Mouse (Mus musculus) midbrain, embryonic 12.5 days (tissue): ENCODE data around the gene Ank3. TPM values are rescaled to one million over a fixed set of nuclear protein-coding genes. Genes with fewer than 3 reads are reported as not detected.

Source experiments
- ATAC-seq: fragments of 200-750 bp; cut with Nextera tagmentation; 2 replicates; pipeline ENCODE4 v1.8.0; 2017; ENCODE audit warnings: low read depth, moderate TSS enrichment, moderate library complexity; ENCODE audit not compliant: low FRiP score
- H3K27ac ChIP-seq: fragments of 300-500 bp; sonication (generic); replicated peaks from 2 replicates; pipeline ENCODE4 v1.5.1; 2016; ENCODE audit warnings: mild to moderate bottlenecking
- H3K27me3 ChIP-seq: fragments of 300-500 bp; sonication (generic); 2 replicates; pipeline ENCODE4 v1.6.1; 2016; ENCODE audit warnings: mild to moderate bottlenecking
- H3K36me3 ChIP-seq: fragments of 300-500 bp; sonication (generic); 2 replicates; pipeline ENCODE4 v1.6.1; 2016
- H3K4me1 ChIP-seq: fragments of 300-500 bp; sonication (generic); 2 replicates; pipeline ENCODE4 v1.6.1; 2016
- H3K4me2 ChIP-seq: fragments of 300-500 bp; sonication (generic); replicated peaks from 2 replicates; pipeline ENCODE4 v1.6.1; 2016; ENCODE audit warnings: mild to moderate bottlenecking, moderate library complexity
- H3K4me3 ChIP-seq: fragments of 300-500 bp; sonication (generic); 2 replicates; pipeline ENCODE4 v1.5.1; 2016; ENCODE audit warnings: mild to moderate bottlenecking
- H3K9ac ChIP-seq: fragments of 300-500 bp; sonication (generic); replicated peaks from 2 replicates; pipeline ENCODE4 v1.6.1; 2016; ENCODE audit warnings: mild to moderate bottlenecking, moderate library complexity
- H3K9me3 ChIP-seq: fragments of 300-500 bp; sonication (generic); 2 replicates; pipeline ENCODE4 v1.6.1; 2016; ENCODE audit warnings: mild to moderate bottlenecking
- WGBS: fragments of 180-500 bp; shearing (Covaris S2); methylation state at CpG from one replicate; pipeline ENCODE4 v1.1.7; 2016; 5-methylcytosine and 5-hydroxymethylcytosine counted together
- polyA plus RNA-seq: library from polyadenylated mRNA; unstranded; fragments of >200 nt; fragmentation: Nextera tagmentation; extraction: Ambion mirVana; gene quantifications from 2 replicates; pipeline ENCODE4 v1.2.1, GENCODE M21; 2016

Gene Ank3
- polyA plus RNA-seq, 1 experiment from 2014 or later, result 86.9 TPM

DNA sequence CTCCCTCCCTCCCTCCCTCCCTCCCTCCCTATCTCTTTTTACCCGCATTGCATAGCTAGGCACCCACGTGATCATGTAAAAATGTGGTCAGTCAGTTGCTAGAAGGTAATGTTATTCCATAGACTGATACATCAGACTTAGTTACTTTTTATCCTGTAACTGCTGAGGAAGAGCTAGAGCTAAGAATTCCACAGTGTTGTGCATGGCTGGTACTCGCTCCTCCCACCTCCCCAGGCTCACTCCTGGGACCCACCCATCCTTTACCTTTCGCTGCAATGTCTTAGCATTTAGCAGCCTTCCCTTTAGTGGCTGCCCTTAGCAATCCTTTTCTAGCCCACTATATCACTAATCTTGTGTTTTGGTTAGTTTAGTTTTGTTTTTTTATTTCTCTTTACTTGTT is 569.4 kb downstream of the Ank3 start:
- Histone ChIP-seq H3K9ac (no peak overlapping the region), H3K27me3 (no peaks in the 10 kb centered on the region), H3K36me3 (0 out of 2 replicates have a peak, but pooled peaks cover 15% of the 10 kb centered on the region), H3K27ac (no peak overlapping the region), H3K4me3 (no peak overlapping the region), H3K4me1 (no peaks in the 10 kb centered on the region), H3K4me2 (no peak overlapping the region), H3K9me3 (no peaks in the 10 kb centered on the region)
- no peak for ATAC-seq
- WGBS, result 84% methylated on average over 3 of the region's 4 CpGs

DNA sequence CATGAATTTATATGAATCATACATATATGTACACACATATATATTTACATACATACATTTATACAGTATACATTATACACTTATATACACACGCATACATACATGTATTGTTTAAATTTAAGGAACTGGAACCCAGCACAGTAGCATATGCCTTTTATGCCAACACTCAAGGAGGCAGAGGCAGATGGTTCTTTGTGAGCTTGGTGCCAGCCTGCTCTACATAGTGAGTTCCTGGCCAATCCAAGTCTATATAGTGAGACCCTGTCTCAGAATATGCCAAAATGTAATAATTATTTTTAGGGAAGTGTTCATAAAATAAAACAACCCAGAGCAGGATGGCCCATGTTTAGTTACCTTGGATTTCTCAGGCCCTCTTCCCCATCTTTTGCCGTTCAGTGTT is 581.1 kb downstream of the Ank3 start:
- H3K9ac ChIP-seq, result no peak overlapping the region
- H3K36me3 ChIP-seq, result peaks cover 71% of the 10 kb centered on the region
- no peaks in the 10 kb centered on the region for H3K9me3 ChIP-seq
- H3K4me3 ChIP-seq, result no peak overlapping the region
- WGBS, result 93% methylated on average over 2 of the region's 2 CpGs
- ATAC-seq, result no peak
- no peaks in the 10 kb centered on the region for H3K4me1 ChIP-seq
- H3K27ac ChIP-seq, result no peak overlapping the region
- no peaks in the 10 kb centered on the region for H3K27me3 ChIP-seq
- no peak overlapping the region for H3K4me2 ChIP-seq

DNA sequence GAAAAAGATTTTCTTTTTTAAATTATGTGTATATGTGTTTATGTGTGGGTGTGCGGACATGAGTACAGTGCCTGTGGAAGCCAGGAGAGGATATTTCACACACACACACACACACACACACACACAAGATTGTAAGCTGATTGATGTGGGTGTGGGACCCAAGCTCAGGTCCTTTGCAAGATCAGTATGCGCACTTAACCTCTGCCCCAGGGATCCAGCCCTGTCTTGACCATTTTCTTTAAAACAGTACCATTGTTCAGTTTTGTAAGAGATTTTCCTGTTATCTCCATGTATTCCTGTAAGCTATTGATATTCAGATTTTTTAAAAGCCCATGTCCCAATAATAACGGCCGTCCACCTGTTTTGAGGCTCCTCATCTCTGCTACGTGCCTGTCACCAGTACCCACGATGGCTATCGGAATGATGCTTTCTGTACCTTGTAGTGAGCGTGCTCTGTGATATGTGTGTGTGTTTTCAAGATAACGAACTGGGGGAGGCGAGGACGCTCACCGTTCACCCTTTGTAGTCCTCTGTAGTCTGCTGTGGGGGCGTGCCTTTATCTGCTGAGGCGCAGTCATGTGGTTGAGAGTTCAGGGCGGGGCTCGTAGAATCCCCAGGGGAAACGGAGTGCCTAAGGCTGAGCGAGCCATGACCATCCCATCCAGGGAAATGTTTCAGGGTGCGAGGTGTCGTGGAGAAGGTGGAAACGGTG is 583.0 kb downstream of the Ank3 start:
- 74% methylated on average over 21 of the region's 21 CpGs for WGBS
- no peaks in the 10 kb centered on the region for H3K9me3 ChIP-seq
- no peak overlapping the region for H3K27ac ChIP-seq
- peaks cover 58% of the 10 kb centered on the region for H3K36me3 ChIP-seq
- no peak overlapping the region for H3K4me2 ChIP-seq
- H3K27me3 ChIP-seq, result no peaks in the 10 kb centered on the region
- no peak overlapping the region for H3K9ac ChIP-seq
- H3K4me3 ChIP-seq, result no peak overlapping the region
- no peaks in the 10 kb centered on the region for H3K4me1 ChIP-seq
- ATAC-seq, result no peak

DNA sequence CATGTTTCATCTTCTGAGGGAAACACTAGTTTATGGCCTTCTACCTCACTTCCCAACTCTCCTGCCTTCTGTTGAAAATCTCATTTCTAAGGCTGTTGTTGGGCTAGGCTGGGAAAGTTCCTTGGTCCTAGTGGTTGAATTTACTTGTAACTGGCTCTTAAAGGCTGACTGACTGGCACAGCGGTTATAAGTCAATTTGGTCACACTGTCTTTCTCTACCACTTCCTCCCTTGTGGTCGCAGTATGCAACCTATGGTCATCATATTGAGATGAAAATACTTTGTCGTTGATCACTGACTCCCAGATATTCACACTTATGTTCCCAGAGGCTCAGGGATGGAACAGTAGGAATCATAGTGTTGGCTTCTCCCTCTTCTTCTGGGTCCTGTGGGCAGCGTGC is 584.1 kb downstream of the Ank3 start:
- Histone ChIP-seq H3K4me2 (no peak overlapping the region), H3K27me3 (no peaks in the 10 kb centered on the region), H3K9me3 (no peaks in the 10 kb centered on the region), H3K9ac (no peak overlapping the region), H3K4me1 (no peaks in the 10 kb centered on the region), H3K36me3 (peaks cover 59% of the 10 kb centered on the region), H3K27ac (no peak overlapping the region), H3K4me3 (no peak overlapping the region)
- 92% methylated on average over 4 of the region's 4 CpGs for WGBS
- no peak for ATAC-seq

- Histone ChIP-seq H3K9ac (no peak overlapping the region), H3K27me3 (no peaks in the 10 kb centered on the region), H3K27ac (no peak overlapping the region), H3K36me3 (peaks cover 83% of the 10 kb centered on the region), H3K9me3 (peaks cover 30% of the 10 kb centered on the region), H3K4me2 (no peak overlapping the region), H3K4me1 (no peaks in the 10 kb centered on the region), H3K4me3 (no peak overlapping the region)
- WGBS, result 96% methylated on average over 11 of the region's 11 CpGs
- no peak for ATAC-seq
Observed at GRCm38 (mm10) chr10:69987496-69987895, 588.9 kb downstream of the Ank3 start.

GRCm38 (mm10) chr10:69997082-69997481 is 598.5 kb downstream of the Ank3 start:
- no peaks in the 10 kb centered on the region for H3K27me3 ChIP-seq
- H3K9ac ChIP-seq, result no peak overlapping the region
- H3K4me1 ChIP-seq, result no peaks in the 10 kb centered on the region
- no peak overlapping the region for H3K27ac ChIP-seq
- H3K4me3 ChIP-seq, result no peak overlapping the region
- ATAC-seq, result no peak
- peaks cover 10% of the 10 kb centered on the region; the same call in 1 of the 2 replicates for H3K9me3 ChIP-seq
- WGBS, result 90% methylated on average over 8 of the region's 8 CpGs
- no peak overlapping the region for H3K4me2 ChIP-seq
- H3K36me3 ChIP-seq, result peaks cover 64% of the 10 kb centered on the region

DNA sequence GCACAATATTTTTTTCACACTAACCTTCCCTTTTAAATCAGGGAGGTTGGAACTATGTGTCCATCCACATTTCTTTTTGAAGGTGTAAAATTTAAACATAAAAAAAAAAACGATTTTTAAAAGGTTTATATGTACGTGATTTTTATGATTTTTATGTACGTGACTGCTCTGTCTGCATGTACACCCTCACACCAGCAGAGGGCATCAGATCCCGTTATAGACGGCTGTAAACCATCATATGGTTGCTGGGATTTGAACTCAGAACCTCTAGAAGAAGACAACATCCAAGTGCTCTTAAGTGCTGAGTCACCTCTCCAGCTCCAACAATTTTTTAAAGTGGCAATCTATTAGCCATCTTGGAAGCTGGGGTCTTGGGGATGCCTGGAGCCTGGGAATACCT is 605.5 kb downstream of the Ank3 start:
- H3K27me3 ChIP-seq, result no peaks in the 10 kb centered on the region
- no peaks in the 10 kb centered on the region for H3K9me3 ChIP-seq
- no peak overlapping the region for H3K4me3 ChIP-seq
- peaks cover 56% of the 10 kb centered on the region for H3K36me3 ChIP-seq
- H3K9ac ChIP-seq, result no peak overlapping the region
- H3K27ac ChIP-seq, result no peak overlapping the region
- WGBS, result 92% methylated on average over 5 of the region's 5 CpGs
- no peak overlapping the region for H3K4me2 ChIP-seq
- no peak for ATAC-seq
- H3K4me1 ChIP-seq, result no peaks in the 10 kb centered on the region

DNA sequence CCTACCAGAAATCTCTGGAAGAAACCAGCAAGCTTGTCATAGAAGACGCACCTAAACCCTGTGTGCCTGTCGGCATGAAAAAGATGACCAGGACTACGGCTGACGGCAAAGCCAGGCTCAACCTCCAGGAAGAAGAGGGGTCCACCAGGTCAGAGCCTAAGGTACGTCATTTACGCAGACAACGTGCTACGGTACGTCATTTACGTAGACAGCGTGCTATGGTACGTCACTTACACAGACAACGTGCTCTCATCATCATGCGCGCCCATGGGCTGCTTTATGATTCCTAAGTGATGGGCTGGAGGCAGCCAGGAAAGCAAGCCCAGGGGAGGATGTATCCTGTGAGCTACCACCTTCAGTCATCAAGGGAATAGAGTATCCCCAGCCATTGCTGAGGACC is 606.3 kb downstream of the Ank3 start:
- no peak for ATAC-seq
- H3K9me3 ChIP-seq, result no peaks in the 10 kb centered on the region
- no peak overlapping the region for H3K27ac ChIP-seq
- WGBS, result 96% methylated on average over 15 of the region's 15 CpGs
- no peak overlapping the region for H3K4me2 ChIP-seq
- H3K36me3 ChIP-seq, result peaks cover 49% of the 10 kb centered on the region
- no peaks in the 10 kb centered on the region for H3K27me3 ChIP-seq
- H3K4me1 ChIP-seq, result no peaks in the 10 kb centered on the region
- H3K4me3 ChIP-seq, result no peak overlapping the region
- H3K9ac ChIP-seq, result no peak overlapping the region

GRCm38 (mm10) chr10:70006380-70006779 is 607.8 kb downstream of the Ank3 start:
- peaks cover 37% of the 10 kb centered on the region for H3K36me3 ChIP-seq

GRCm38 (mm10) chr10:70011738-70012137 is 613.2 kb downstream of the Ank3 start:
- WGBS, result 79% methylated on average over 5 of the region's 5 CpGs
- H3K36me3 ChIP-seq, result peaks cover 27% of the 10 kb centered on the region

More at GRCm38 (mm10) chr10:70006380-70006779, 607.8 kb downstream of the Ank3 start:
- WGBS, result 73% methylated on average over 9 of the region's 9 CpGs
- H3K4me3 ChIP-seq, result no peak overlapping the region
- no peaks in the 10 kb centered on the region for H3K9me3 ChIP-seq
- H3K27me3 ChIP-seq, result no peaks in the 10 kb centered on the region
- H3K4me2 ChIP-seq, result no peak overlapping the region
- H3K27ac ChIP-seq, result no peak overlapping the region; the same call in 1 of the 2 replicates
- H3K9ac ChIP-seq, result no peak overlapping the region
- H3K4me1 ChIP-seq, result no peaks in the 10 kb centered on the region
- no peak for ATAC-seq

GRCm38 (mm10) chr10:70013931-70014330 is 615.4 kb downstream of the Ank3 start:
- WGBS, result 93% methylated on average over 13 of the region's 13 CpGs
- H3K36me3 ChIP-seq, result peaks cover 32% of the 10 kb centered on the region

More at GRCm38 (mm10) chr10:70011738-70012137, 613.2 kb downstream of the Ank3 start:
- H3K4me1 ChIP-seq, result no peaks in the 10 kb centered on the region
- no peaks in the 10 kb centered on the region for H3K9me3 ChIP-seq
- H3K4me3 ChIP-seq, result no peak overlapping the region
- ATAC-seq, result no peak
- H3K27me3 ChIP-seq, result no peaks in the 10 kb centered on the region
- H3K4me2 ChIP-seq, result no peak overlapping the region
- no peak overlapping the region for H3K27ac ChIP-seq
- no peak overlapping the region for H3K9ac ChIP-seq

GRCm38 (mm10) chr10:70015201-70015600 is 616.6 kb downstream of the Ank3 start:
- no peak for ATAC-seq
- Histone ChIP-seq H3K36me3 (peaks cover 44% of the 10 kb centered on the region), H3K4me3 (no peak overlapping the region), H3K27ac (no peak overlapping the region), H3K4me2 (no peak overlapping the region), H3K27me3 (no peaks in the 10 kb centered on the region), H3K9ac (no peak overlapping the region), H3K4me1 (no peaks in the 10 kb centered on the region), H3K9me3 (0 out of 2 replicates have a peak, but pooled peaks cover 4% of the 10 kb centered on the region)
- WGBS, result 89% methylated on average over 9 of the region's 9 CpGs

More at GRCm38 (mm10) chr10:70013931-70014330, 615.4 kb downstream of the Ank3 start:
- no peaks in the 10 kb centered on the region for H3K9me3 ChIP-seq
- H3K27me3 ChIP-seq, result no peaks in the 10 kb centered on the region
- H3K27ac ChIP-seq, result no peak overlapping the region
- no peak overlapping the region for H3K4me2 ChIP-seq
- ATAC-seq, result no peak
- no peaks in the 10 kb centered on the region for H3K4me1 ChIP-seq
- H3K4me3 ChIP-seq, result no peak overlapping the region
- no peak overlapping the region for H3K9ac ChIP-seq
